Mouse (Mus musculus) lung, postnatal 25 days (tissue): ENCODE measurements around the gene Nalcn.
A peak's percentile ranks its signal among the peaks of the same experiment; 100 is the strongest.

Experiments
- DNase-seq: peaks from one replicate; pipeline ENCODE4 v3.0.0; 2022; ENCODE audit warnings: low spot score

The Nalcn gene

GRCm38 (mm10) chr14:123495544-123495943 lies 131.4 kb downstream of the Nalcn start:
- DNase-seq = no peak

DNA sequence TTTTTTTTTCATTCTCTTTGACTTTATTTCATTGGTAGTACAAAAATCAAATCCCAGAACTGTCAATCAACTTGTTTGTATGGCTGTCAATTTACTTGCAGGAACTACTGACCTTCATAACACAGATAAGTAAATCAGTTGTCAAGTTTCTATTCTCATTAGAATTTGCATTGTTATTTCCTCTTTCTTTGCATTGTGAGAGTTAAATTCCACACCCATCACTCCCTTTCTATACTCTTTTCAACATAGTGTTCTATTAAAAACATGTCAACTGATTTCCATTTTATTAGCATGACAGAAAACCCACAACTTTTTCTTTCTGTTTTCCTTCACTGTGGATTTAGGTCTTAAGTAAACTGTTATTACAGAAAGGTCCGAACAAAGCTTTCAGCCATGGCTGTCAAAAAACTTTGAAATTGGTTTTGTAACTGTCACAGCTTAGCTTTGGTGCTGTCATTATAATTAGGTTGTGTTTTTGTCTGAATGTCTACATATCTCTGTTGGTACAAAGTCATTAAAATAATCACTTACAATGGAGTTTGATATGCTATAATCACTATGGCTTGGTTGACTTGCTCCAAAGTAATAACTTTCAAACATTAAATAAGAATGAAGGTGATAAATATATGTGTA lies 138.3 kb downstream of the Nalcn start:
- no peak for DNase-seq

GRCm38 (mm10) chr14:123462026-123462425 lies 164.9 kb downstream of the Nalcn start:
- no peak for DNase-seq

DNA sequence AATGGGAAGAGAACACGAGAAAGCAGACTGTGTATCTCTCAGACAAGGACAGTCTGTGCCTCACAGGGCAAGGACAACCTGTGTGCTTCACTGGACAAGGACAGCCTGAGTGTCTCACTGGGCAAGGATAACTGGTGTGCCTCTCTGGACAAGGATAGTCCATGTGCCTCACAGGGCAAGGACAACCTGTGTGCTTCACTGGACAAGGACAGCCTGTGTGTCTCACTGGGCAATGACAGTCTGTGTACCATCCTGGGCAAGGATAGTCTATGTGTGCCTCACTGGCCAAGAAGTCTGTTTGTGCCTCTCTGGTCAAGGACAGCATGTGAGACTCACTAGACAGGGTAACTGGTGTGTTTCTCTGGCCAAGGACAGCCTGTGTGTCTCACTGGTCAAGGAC lies 180.9 kb downstream of the Nalcn start:
- no peak for DNase-seq

- no peak for DNase-seq
These were observed 191.4 kb downstream of the Nalcn start for GRCm38 (mm10) chr14:123435542-123435941.

DNA sequence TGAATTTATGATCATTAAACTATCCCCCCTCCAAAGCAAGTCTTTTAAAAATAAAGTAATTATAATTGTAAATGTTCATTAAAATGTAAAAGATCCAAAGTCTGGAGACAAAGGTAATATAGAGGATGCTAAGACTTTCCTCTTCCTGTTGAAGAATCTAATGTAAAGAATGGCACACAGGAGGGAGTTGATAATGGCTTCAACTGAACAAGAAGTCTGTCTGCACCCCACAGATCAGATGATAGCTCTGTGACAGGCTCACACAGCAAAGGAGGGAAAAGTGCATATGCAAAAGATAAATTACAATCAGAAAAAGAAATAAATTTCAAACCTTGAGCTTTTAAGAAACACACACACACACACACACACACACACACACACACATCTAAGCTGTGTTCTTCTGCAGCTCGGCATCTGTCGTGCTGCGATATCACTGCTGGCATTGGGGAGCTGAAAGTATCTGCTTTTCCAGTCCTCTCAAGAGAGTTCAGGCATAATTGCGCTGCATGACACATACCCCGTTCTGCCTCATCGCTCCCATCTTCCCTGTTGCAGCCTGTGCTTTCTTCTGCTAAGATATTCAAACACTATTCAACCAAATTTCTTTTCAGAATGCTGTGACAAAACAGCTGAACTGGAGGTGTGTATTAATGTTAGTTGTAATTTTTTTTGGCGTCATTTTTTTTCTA lies 250.6 kb downstream of the Nalcn start:
- DNase-seq = no peak

DNA sequence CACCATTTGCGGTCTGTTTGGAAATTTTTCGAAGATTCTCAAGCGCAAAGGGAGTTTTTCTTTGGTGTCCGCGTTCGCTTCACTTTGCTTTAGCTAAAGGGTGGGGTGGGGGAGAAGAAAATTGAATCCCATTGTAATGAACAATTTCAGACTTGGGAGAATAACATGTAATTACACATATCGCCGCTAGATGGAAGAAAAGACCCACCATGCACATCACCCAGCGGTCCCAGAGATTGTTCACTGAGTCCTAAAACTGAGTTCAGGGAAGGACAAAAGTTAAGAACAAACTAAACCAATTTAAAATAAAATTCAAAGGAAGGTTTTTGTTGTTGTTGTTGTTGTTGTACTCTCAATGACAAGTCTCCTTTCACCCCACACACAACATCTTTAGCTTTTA lies 255.4 kb downstream of the Nalcn start:
- no peak for DNase-seq

DNA sequence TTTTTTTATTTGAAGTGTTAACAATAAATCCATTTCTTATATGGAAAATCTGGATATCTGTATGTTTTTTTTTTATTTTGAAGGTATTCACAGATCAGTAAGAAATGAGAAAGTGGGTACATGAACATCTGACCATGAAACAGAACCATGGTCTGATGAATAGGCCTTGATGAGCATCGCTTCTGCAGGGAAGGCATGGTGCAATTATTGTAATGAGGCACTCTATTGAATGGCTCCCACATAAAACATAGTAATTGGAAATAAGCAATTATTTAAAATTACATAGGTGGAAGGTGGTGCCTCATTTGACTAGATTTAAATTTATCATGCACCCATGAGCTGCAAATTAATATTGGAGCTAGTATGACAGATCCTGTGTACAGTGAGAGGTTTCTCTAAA lies 267.3 kb downstream of the Nalcn start:
- no peak for DNase-seq

- DNase-seq = no peak
These were observed 274.0 kb downstream of the Nalcn start for GRCm38 (mm10) chr14:123352973-123353372.

DNA sequence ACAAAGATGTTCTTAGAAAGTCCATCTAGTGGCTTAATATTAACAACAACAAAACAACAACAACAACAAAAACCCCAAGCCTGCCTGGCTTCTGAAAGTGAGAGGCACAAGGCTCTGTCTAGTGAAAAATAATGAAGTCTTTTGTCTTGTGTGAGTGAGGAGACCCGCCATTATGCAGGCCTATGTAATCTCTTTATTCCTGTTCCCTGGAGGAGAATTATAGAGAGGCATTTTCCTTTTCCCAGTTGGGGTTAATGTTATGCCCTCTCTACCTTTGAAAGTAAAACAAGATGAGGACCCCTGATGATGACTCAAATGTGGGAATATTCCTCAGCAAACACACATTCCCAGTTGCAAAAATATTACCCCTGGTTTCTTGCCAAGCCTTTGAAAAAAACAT lies 295.1 kb downstream of the Nalcn start:
- DNase-seq = no peak

GRCm38 (mm10) chr14:123314369-123314768 lies 312.6 kb downstream of the Nalcn start:
- no peak for DNase-seq

DNA sequence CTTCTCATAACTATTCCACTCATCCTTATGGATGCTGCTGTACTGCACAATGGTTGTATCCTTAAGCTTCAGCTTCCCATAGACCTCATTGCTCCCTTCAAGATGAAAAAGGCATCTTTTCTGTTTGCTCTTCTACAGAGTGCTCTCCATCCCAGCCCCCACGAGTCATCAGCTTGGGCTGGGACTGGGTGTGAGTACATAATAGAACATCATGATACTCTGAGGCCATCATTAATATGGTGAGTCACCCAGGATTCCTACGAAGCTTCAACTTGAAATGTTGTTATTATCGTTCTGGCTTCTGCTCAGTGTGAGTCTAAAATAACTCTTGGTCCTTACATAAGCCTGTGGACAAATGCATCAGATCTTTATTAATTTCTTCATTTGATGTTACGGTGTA lies 314.6 kb downstream of the Nalcn start:
- no peak for DNase-seq

GRCm38 (mm10) chr14:123296068-123296467 lies 330.9 kb downstream of the Nalcn start:
- DNase-seq = no peak

DNA sequence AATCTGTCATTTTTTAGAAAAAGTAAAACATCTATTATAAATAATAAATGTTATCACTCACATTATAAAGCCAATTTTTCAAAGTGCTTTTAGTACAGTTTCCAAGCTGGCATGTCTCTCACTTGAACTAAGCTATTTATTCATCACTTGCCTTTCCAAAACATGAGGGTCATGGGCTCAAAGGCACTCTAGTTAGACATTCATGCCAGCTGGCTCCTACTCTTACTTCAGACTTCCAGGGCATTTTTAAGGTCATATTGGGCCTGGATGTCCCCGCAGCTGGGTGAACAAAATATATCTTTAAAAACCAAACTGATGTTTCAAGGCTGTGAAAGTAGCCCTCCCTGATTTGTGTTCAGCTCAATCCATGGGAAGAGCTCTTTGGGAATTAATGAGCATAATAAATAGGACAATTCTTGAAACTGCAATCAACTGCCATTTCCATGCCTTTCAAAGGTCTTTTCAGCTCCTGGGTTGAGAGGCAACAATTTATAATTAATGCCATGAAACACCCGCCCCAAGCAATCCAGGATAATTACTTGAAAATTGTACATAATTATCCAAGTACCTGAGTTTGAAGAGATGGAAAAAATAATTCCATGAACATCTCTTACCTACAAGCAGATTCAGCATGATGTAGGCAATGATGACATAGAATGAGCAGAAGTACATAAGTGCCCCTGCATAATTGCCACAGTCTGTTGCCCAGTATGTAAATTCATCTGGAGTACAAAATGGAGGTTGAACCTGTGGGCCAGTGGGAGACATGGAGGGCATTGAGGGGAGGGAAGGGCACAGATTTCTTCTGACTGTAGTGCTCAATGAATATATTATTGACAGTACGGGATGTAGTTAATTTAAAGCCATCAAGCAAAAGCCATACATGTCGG lies 335.6 kb downstream of the Nalcn start:
- no peak for DNase-seq

DNA sequence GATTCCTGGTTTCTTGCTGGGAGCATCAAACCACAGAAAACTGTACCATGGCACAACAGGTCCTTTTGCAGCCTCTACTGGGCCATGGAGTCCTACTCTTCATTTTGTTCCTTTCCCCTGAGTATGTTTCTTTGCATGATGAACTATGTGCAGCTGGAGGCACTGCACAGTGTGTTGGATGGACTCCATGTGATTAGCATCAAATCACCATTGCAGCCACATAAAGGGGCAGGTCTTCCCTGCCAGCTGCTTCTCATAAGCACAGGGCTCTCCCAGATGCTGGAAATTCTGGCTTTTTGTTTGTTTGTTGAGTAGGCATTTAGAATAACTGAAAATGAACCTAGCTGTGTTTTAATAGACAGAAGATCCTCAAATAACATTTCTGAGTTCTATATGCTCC lies 344.8 kb downstream of the Nalcn start:
- no peak for DNase-seq

GRCm38 (mm10) chr14:123272121-123272520 lies 354.8 kb downstream of the Nalcn start:
- no peak for DNase-seq

DNA sequence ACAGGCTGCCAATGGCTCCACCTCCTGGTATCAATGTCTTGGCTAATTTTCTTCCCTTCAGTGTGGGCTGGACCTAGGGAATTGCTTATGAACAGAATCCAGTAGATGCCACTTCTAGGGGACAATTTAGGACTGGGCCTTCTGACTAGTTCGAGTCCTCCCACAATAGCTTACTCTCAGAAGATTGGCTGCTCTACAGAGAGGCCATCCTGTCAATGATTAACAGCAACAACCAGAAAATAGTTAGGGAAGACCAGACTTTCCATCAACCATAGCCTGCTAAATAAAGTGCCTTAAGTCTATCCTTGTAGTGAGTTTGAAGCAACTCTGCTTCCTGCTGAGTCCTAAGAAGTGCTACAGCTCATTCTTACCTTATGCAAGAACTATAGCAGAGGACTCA lies 386.2 kb downstream of the Nalcn start:
- no peak for DNase-seq

DNA sequence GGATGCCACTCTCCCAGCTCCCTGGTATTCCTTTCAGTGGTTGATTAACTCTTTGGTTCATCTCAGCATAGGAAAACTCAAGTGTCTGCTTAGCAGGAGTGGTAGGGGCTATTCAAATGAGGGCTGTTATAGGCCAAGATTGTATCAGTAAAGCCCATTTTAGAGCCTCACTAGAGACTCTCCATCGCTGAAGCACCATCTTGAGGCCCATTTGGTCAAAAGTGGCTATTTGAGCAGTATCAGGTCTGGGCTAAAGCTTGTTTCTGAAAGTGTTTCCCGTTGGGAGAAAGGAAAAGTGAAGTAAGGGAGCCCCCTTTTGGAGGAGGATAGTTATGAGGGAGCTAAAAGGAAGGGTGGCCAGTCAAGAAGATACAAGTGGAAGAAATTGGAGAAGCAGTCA lies 387.0 kb downstream of the Nalcn start:
- DNase-seq = peak; percentile 2

DNA sequence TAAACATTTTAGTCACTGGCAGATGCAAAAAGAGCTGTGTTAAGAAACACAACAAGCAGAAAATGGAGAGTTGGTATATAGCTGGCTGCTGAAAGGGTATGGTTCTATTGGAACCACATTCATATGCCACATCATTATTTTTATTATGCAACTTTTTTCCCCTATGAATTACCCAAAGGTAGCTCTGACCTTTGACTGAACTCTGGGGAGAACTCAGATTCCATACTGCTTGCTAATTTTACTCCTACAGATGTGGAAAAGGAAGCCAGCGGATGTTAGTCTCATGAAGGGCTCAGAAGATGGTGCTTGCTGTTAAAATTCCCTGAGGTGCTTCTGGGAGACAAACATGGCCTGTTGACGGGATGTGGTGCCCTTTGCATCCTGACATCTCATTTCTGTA lies 389.9 kb downstream of the Nalcn start:
- no peak for DNase-seq

GRCm38 (mm10) chr14:123232630-123233206 lies 394.2 kb downstream of the Nalcn start:
- DNase-seq = no peak
